Mouse (Mus musculus) embryonic facial prominence, embryonic 13.5 days (tissue): ENCODE measurements around the gene Gosr2. TPM values are rescaled to one million over a fixed set of nuclear protein-coding genes. Genes with fewer than 3 reads are reported as not detected.
"Not testable (repeated sequence)": the region's sequence is repeated elsewhere in the genome, so short reads cannot be mapped to it uniquely, and the experiment has no call there.

Experiments used
- ATAC-seq: fragments of 200-750 bp; cut with Nextera tagmentation; 2 replicates; pipeline ENCODE4 v1.8.0; 2017; ENCODE audit warnings: low read depth; ENCODE audit not compliant: insufficient number of reproducible peaks, insufficient read depth, low FRiP score, low TSS enrichment
- H3K27ac ChIP-seq: fragments of 300-500 bp; sonication (generic); 2 replicates; pipeline ENCODE4 v1.5.1; 2015; ENCODE audit warnings: moderate library complexity, mild to moderate bottlenecking, inconsistent platforms
- H3K27me3 ChIP-seq: fragments of 300-500 bp; sonication (generic); 2 replicates; pipeline ENCODE4 v1.6.1; 2015; ENCODE audit warnings: mild to moderate bottlenecking, inconsistent platforms
- H3K36me3 ChIP-seq: fragments of 300-500 bp; sonication (generic); 2 replicates; pipeline ENCODE4 v1.6.1; 2015; ENCODE audit warnings: mild to moderate bottlenecking, inconsistent platforms
- H3K4me1 ChIP-seq: fragments of 300-500 bp; sonication (generic); 2 replicates; pipeline ENCODE4 v1.6.1; 2015; ENCODE audit warnings: inconsistent platforms
- H3K4me2 ChIP-seq: fragments of 300-500 bp; sonication (generic); 2 replicates; pipeline ENCODE4 v1.6.1; 2015; ENCODE audit warnings: moderate library complexity, mild to moderate bottlenecking, inconsistent platforms
- H3K4me3 ChIP-seq: fragments of 300-500 bp; sonication (generic); 2 replicates; pipeline ENCODE4 v1.5.1; 2015; ENCODE audit warnings: mild to moderate bottlenecking, inconsistent platforms
- H3K9ac ChIP-seq: fragments of 300-500 bp; sonication (generic); 2 replicates; pipeline ENCODE4 v1.6.1; 2015; ENCODE audit warnings: mild to moderate bottlenecking, inconsistent platforms
- H3K9me3 ChIP-seq: fragments of 300-500 bp; sonication (generic); 2 replicates; pipeline ENCODE4 v1.6.1; 2016; ENCODE audit warnings: inconsistent platforms
- WGBS: fragments of 180-500 bp; shearing (Covaris S2); methylation state at CpG from one replicate; pipeline ENCODE4 v1.1.7; 2015; ENCODE audit warnings: mixed read lengths; 5-methylcytosine and 5-hydroxymethylcytosine counted together
- polyA plus RNA-seq: library from polyadenylated mRNA; unstranded; fragments of >200 nt; fragmentation: Nextera tagmentation; extraction: Ambion mirVana; gene quantifications from 2 replicates; pipeline ENCODE4 v1.2.1, GENCODE M21; 2015

The Gosr2 gene
- polyA plus RNA-seq, 1 experiment from 2014 or later: 94.9 TPM

GRCm38 (mm10) chr11:103688980-103689378 is 8.7 kb downstream of the Gosr2 start:
- Histone ChIP-seq H3K4me2 (no peak overlapping the region), H3K9ac (no peak overlapping the region)
- 11% methylated on average over 3 of the region's 3 CpGs for WGBS

GRCm38 (mm10) chr11:103688271-103688979 is 9.3 kb downstream of the Gosr2 start:
- Histone ChIP-seq H3K9me3 (no peaks in the 10 kb centered on the region), H3K9ac (no peak overlapping the region), H3K4me1 (peaks cover 14% of the 10 kb centered on the region; the same call in 1 of the 2 replicates), H3K4me3 (no peak overlapping the region), H3K27ac (no peak overlapping the region), H3K36me3 (peaks cover 52% of the 10 kb centered on the region), H3K4me2 (no peak overlapping the region), H3K27me3 (no peaks in the 10 kb centered on the region)
- WGBS: 66% methylated on average over 6 of the region's 6 CpGs
- ATAC-seq: no peak

More at GRCm38 (mm10) chr11:103688980-103689378, 8.7 kb downstream of the Gosr2 start:
- Histone ChIP-seq H3K4me3 (no peak overlapping the region), H3K36me3 (peaks cover 46% of the 10 kb centered on the region), H3K4me1 (peaks cover 14% of the 10 kb centered on the region; the same call in 1 of the 2 replicates), H3K9me3 (no peaks in the 10 kb centered on the region), H3K27me3 (no peaks in the 10 kb centered on the region), H3K27ac (no peak overlapping the region)
- ATAC-seq: no peak

GRCm38 (mm10) chr11:103686706-103687105 is 11.0 kb downstream of the Gosr2 start:
- no peaks in the 10 kb centered on the region for H3K9me3 ChIP-seq
- no peak overlapping the region for H3K9ac ChIP-seq
- H3K27ac ChIP-seq: no peak overlapping the region
- no peak overlapping the region for H3K4me2 ChIP-seq
- no peak for ATAC-seq
- peaks cover 14% of the 10 kb centered on the region; the same call in 1 of the 2 replicates for H3K4me1 ChIP-seq
- H3K4me3 ChIP-seq: no peak overlapping the region
- H3K36me3 ChIP-seq: peaks cover 69% of the 10 kb centered on the region
- H3K27me3 ChIP-seq: no peaks in the 10 kb centered on the region
- WGBS: 34% methylated on average over 6 of the region's 6 CpGs

- H3K9me3 ChIP-seq: no peaks in the 10 kb centered on the region
- H3K27ac ChIP-seq: no peak overlapping the region
- H3K4me3 ChIP-seq: no peak overlapping the region
- H3K36me3 ChIP-seq: peaks cover 82% of the 10 kb centered on the region
- no peak for ATAC-seq
- whole genome bisulfite sequencing: 84% methylated on average over 7 of the region's 7 CpGs
- peaks cover 14% of the 10 kb centered on the region; the same call in 1 of the 2 replicates for H3K4me1 ChIP-seq
- no peak overlapping the region for H3K9ac ChIP-seq
- no peak overlapping the region for H3K4me2 ChIP-seq
- H3K27me3 ChIP-seq: no peaks in the 10 kb centered on the region
Observed at GRCm38 (mm10) chr11:103685261-103685736, 12.4 kb downstream of the Gosr2 start.

- no peak for ATAC-seq
- WGBS: 84% methylated on average over 11 of the region's 11 CpGs
Observed at GRCm38 (mm10) chr11:103683667-103684334, 13.9 kb downstream of the Gosr2 start.

GRCm38 (mm10) chr11:103677042-103677441 is 20.7 kb downstream of the Gosr2 start:
- 43% methylated on average over 2 of the region's 2 CpGs for whole genome bisulfite sequencing
- not testable (repeated sequence) for H3K9me3 ChIP-seq, ATAC-seq, H3K4me3 ChIP-seq, H3K27me3 ChIP-seq, H3K9ac ChIP-seq, H3K27ac ChIP-seq, H3K4me1 ChIP-seq, H3K4me2 ChIP-seq
- peaks cover 66% of the 10 kb centered on the region for H3K36me3 ChIP-seq

More at GRCm38 (mm10) chr11:103683667-103684334, 13.9 kb downstream of the Gosr2 start:
- peaks cover 10% of the 10 kb centered on the region; the same call in 1 of the 2 replicates for H3K4me1 ChIP-seq
- H3K36me3 ChIP-seq: peaks cover 90% of the 10 kb centered on the region
- H3K4me2 ChIP-seq: no peak overlapping the region
- no peak overlapping the region for H3K9ac ChIP-seq
- H3K9me3 ChIP-seq: no peaks in the 10 kb centered on the region
- H3K27ac ChIP-seq: no peak overlapping the region
- no peaks in the 10 kb centered on the region for H3K27me3 ChIP-seq
- no peak overlapping the region for H3K4me3 ChIP-seq

GRCm38 (mm10) chr11:103675556-103675955 is 22.1 kb downstream of the Gosr2 start:
- H3K4me1 ChIP-seq: no peaks in the 10 kb centered on the region
- H3K9me3 ChIP-seq: no peaks in the 10 kb centered on the region
- H3K27ac ChIP-seq: no peak overlapping the region
- ATAC-seq: no peak
- peaks cover 51% of the 10 kb centered on the region for H3K36me3 ChIP-seq
- H3K4me3 ChIP-seq: no peak overlapping the region
- no peak overlapping the region for H3K9ac ChIP-seq
- WGBS: 31% methylated on average over 3 of the region's 3 CpGs
- no peaks in the 10 kb centered on the region for H3K27me3 ChIP-seq
- H3K4me2 ChIP-seq: no peak overlapping the region

GRCm38 (mm10) chr11:103666907-103667426 is 30.7 kb downstream of the Gosr2 start:
- H3K4me2 ChIP-seq: no peak overlapping the region
- no peak for ATAC-seq
- no peak overlapping the region for H3K4me3 ChIP-seq
- no peak overlapping the region for H3K27ac ChIP-seq
- peaks cover 35% of the 10 kb centered on the region for H3K27me3 ChIP-seq
- H3K9ac ChIP-seq: no peak overlapping the region
- H3K4me1 ChIP-seq: peaks cover 18% of the 10 kb centered on the region
- H3K9me3 ChIP-seq: no peaks in the 10 kb centered on the region
- no peaks in the 10 kb centered on the region for H3K36me3 ChIP-seq
- WGBS: 46% methylated on average over 13 of the region's 13 CpGs

- Histone ChIP-seq H3K4me1 (peaks cover 18% of the 10 kb centered on the region), H3K36me3 (no peaks in the 10 kb centered on the region), H3K27me3 (peaks cover 36% of the 10 kb centered on the region), H3K27ac (no peak overlapping the region), H3K9ac (no peak overlapping the region), H3K9me3 (no peaks in the 10 kb centered on the region), H3K4me2 (no peak overlapping the region), H3K4me3 (no peak overlapping the region)
- 25% methylated on average over 10 of the region's 10 CpGs for WGBS
- no peak for ATAC-seq
Observed at GRCm38 (mm10) chr11:103666181-103666906, 31.4 kb downstream of the Gosr2 start.

- Histone ChIP-seq H3K27ac (no peak overlapping the region), H3K9ac (no peak overlapping the region), H3K9me3 (no peaks in the 10 kb centered on the region), H3K4me3 (no peak overlapping the region), H3K4me2 (no peak overlapping the region), H3K36me3 (no peaks in the 10 kb centered on the region), H3K4me1 (peaks cover 18% of the 10 kb centered on the region), H3K27me3 (peaks cover 36% of the 10 kb centered on the region)
- no peak for ATAC-seq
- 50% methylated on average over 1 of the region's 1 CpGs for WGBS
Observed at GRCm38 (mm10) chr11:103665695-103666094, 32.0 kb downstream of the Gosr2 start.

- H3K4me2 ChIP-seq: no peak overlapping the region
- no peak overlapping the region for H3K27ac ChIP-seq
- no peak overlapping the region for H3K4me3 ChIP-seq
- no peaks in the 10 kb centered on the region for H3K9me3 ChIP-seq
- WGBS: 81% methylated on average over 8 of the region's 8 CpGs
- no peak overlapping the region for H3K9ac ChIP-seq
- H3K4me1 ChIP-seq: peaks cover 18% of the 10 kb centered on the region
- no peak for ATAC-seq
- peaks cover 37% of the 10 kb centered on the region for H3K27me3 ChIP-seq
- H3K36me3 ChIP-seq: no peaks in the 10 kb centered on the region
Observed at GRCm38 (mm10) chr11:103663119-103663518, 34.6 kb downstream of the Gosr2 start.
